In genomic region chr4:57914193-57915190, GRCm38 (mm10) we compare ENCODE assay signal across 12 mouse cellular contexts. TPM values are rescaled to one million over a fixed set of nuclear protein-coding genes. Genes with fewer than 3 reads are reported as not detected.
DNase-seq lines count a peak whose midpoint lies in the region; ATAC-seq and TF ChIP-seq lines count a peak whose summit lies in the region.
"Had no signal": no experiment of that assay in that cellular context is flagged by ENCODE, and none has a peak within 500 bp of the region (broad histone marks: within the 10 kb centered on the region; RNA-seq: fewer than 3 reads in every experiment).

No protein-coding gene starts in this region.

- H3K9ac ChIP-seq in liver, embryonic 12.5 days: no peak overlapping the region
- H3K9ac ChIP-seq: heart, embryonic 15.5 days had no signal

- peaks cover 21% of the 10 kb centered on the region for H3K27me3 ChIP-seq in liver, embryonic 12.5 days (replicated peaks)
- H3K27me3 ChIP-seq: heart, embryonic 15.5 days had no signal

- H3K4me3 ChIP-seq in gastrocnemius, adult 2 months: peak overlapping the region; percentile 52
- peak overlapping the region; percentile 20; the same call in 1 of the 2 replicates for H3K4me3 ChIP-seq in liver, embryonic 12.5 days
- H3K4me3 ChIP-seq: forebrain, embryonic 10.5 days; left cerebral cortex, adult 2 months had no signal

- whole genome bisulfite sequencing in liver, embryonic 12.5 days (ENCODE audit: insufficient replicate concordance): 57% methylated on average over 9 of the region's 10 CpGs

- no peak for ATAC-seq in liver, embryonic 12.5 days
- peak; percentile 7 for ATAC-seq in inflammation-experienced regulatory T-cells, adult 6 months
- ATAC-seq in megakaryocyte progenitor cell, adult 5-6 weeks (replicated peaks; ENCODE audit: poor library complexity): peak; percentile 41; the same call in 1 of the 2 replicates
- ATAC-seq in frontal cortex, adult (ENCODE audit: low TSS enrichment): no peak

- no peak overlapping the region for H3K27ac ChIP-seq in gastrocnemius, adult 2 months
- H3K27ac ChIP-seq in liver, embryonic 12.5 days: no peak overlapping the region
- H3K27ac ChIP-seq: forebrain, embryonic 10.5 days; heart, embryonic 15.5 days; left cerebral cortex, adult 2 months had no signal

- no peak overlapping the region for H3K4me2 ChIP-seq in liver, embryonic 12.5 days

- intact Hi-C loops in gastrocnemius, adult 2 months (cut with DNase I): no loop called here

- H3K4me1 ChIP-seq in liver, embryonic 12.5 days: peaks cover 6% of the 10 kb centered on the region; the same call in 1 of the 2 replicates

- no peaks in the 10 kb centered on the region for H3K36me3 ChIP-seq in liver, embryonic 12.5 days
- H3K36me3 ChIP-seq: forebrain, embryonic 10.5 days; heart, embryonic 15.5 days had no signal

- no peak for TF ChIP-seq CTCF in gastrocnemius, adult 2 months (IDR thresholded peaks at IDR 0.05)

- DNase-seq in gastrocnemius, adult 2 months: no peak
- no peak for DNase-seq in gastrocnemius, adult 18-20 months (ENCODE audit: low spot score)
- no peak for DNase-seq in liver
- DNase-seq in spleen, postnatal 14 days (ENCODE audit: low spot score in 2 of 2): no peak
- DNase-seq: midbrain, embryonic 14.5 days had no signal

- no peaks in the 10 kb centered on the region for H3K9me3 ChIP-seq in liver, embryonic 12.5 days (replicated peaks)
- H3K9me3 ChIP-seq: forebrain, embryonic 10.5 days; heart, embryonic 15.5 days had no signal

RNA-seq across cellular contexts. Expression of gene D630039A03Rik, which starts 1.6 kb away (rescaled TPM):
- under 1 TPM in 1 of 2 experiments, not detected in 1; 0.28 TPM for total RNA-seq in gastrocnemius, adult 2 months (2021)
- not detected for total RNA-seq in gastrocnemius, adult 18-20 months (2021)
- 0.39 and 0.51 TPM in 2 replicates for polyA plus RNA-seq in liver, embryonic 12.5 days (2016; fragmentation: Nextera tagmentation; extraction: Ambion mirVana)
- polyA plus RNA-seq in inflammation-experienced regulatory T-cells, adult 6 months (2017; shearing (Covaris generic)): 10 to 100 TPM in 2 of 3 experiments, 1 to 10 TPM in 1; 8.9 to 18.3 (median 18.2) TPM
- total RNA-seq in megakaryocyte progenitor cell, adult 5-6 weeks (2015): not detected in 2 replicates
- 0.34 TPM in 1 of 2 replicates, not detected in the other for total RNA-seq in megakaryocyte progenitor cell, adult 5-6 weeks (2017)
- polyA plus RNA-seq: forebrain, embryonic 10.5 days had no signal

RNA-seq across cellular contexts. Expression of gene Txn1, which starts 41.7 kb away (rescaled TPM):
- 10 to 100 TPM; 74.7 to 77.6 TPM for total RNA-seq in gastrocnemius, adult 2 months (2021)
- 10 to 100 TPM; 69.4 to 71.6 TPM for total RNA-seq in gastrocnemius, adult 18-20 months (2021)
- 278 and 288 TPM in 2 replicates for polyA plus RNA-seq in liver, embryonic 12.5 days (2016; fragmentation: Nextera tagmentation; extraction: Ambion mirVana)
- polyA plus RNA-seq in inflammation-experienced regulatory T-cells, adult 6 months (2017; shearing (Covaris generic)): 100 to 1,000 TPM; 126 to 295 (median 141) TPM
- 427 and 511 TPM in 2 replicates for total RNA-seq in megakaryocyte progenitor cell, adult 5-6 weeks (2015)
- 214 and 220 TPM in 2 replicates for total RNA-seq in megakaryocyte progenitor cell, adult 5-6 weeks (2017)

Comparison
In these comparisons a context has a peak if more than half of its experiments do, and no peak if none do; other contexts are left out.
1. ATAC-seq: peak in inflammation-experienced regulatory T-cells, adult 6 months (single experiment) and megakaryocyte progenitor cell, adult 5-6 weeks (single experiment); none in liver, embryonic 12.5 days (single experiment) and frontal cortex, adult (single experiment).